Mouse (Mus musculus) frontal cortex, postnatal 36 days (tissue): Measurements from ENCODE around the gene Slc22a21.
"Not testable (repeated sequence)": the region's sequence is repeated elsewhere in the genome, so short reads cannot be mapped to it uniquely, and the experiment has no call there.

Experiments
- DNase-seq, 2 experiments: peaks; one replicate each; pipeline ENCODE4 v3.0.0; 2022; ENCODE audit warnings: low spot score in 2 of 2

The Slc22a21 gene

GRCm38 (mm10) chr11:53979788-53980621 is at the start of gene Slc22a21:
TSS of gene Slc22a21 (minus strand) at chr11:53980332.
- peak; percentile 19 to 28 for DNase-seq

- no peak for DNase-seq
These were observed 48.9 kb upstream of the Slc22a21 start for GRCm38 (mm10) chr11:54028997-54029396.

GRCm38 (mm10) chr11:54028044-54028951 is 48.2 kb upstream of the Slc22a21 start, which contains the start of gene Slc22a4:
TSS of gene Slc22a4 (minus strand) at chr11:54028090.
- peak; percentile 74 to 76 for DNase-seq

- no peak for DNase-seq
These were observed 47.3 kb upstream of the Slc22a21 start for GRCm38 (mm10) chr11:54027131-54028043.

GRCm38 (mm10) chr11:54026491-54027041 is 46.4 kb upstream of the Slc22a21 start:
- DNase-seq, result no peak

- no peak for DNase-seq
These were observed 41.4 kb upstream of the Slc22a21 start for GRCm38 (mm10) chr11:54021396-54022093.

GRCm38 (mm10) chr11:54018893-54019732 is 39.0 kb upstream of the Slc22a21 start:
- DNase-seq, result no peak

- DNase-seq, result no peak
These were observed 37.5 kb upstream of the Slc22a21 start for GRCm38 (mm10) chr11:54017596-54017995.

GRCm38 (mm10) chr11:54016051-54016450 is 35.9 kb upstream of the Slc22a21 start:
- no peak for DNase-seq

GRCm38 (mm10) chr11:54012961-54013360 is 32.8 kb upstream of the Slc22a21 start:
- DNase-seq, result no peak

GRCm38 (mm10) chr11:54011255-54011654 is 31.1 kb upstream of the Slc22a21 start:
- DNase-seq, result no peak

- no peak for DNase-seq
These were observed 28.3 kb upstream of the Slc22a21 start for GRCm38 (mm10) chr11:54008416-54008920.

- no peak for DNase-seq
These were observed 27.6 kb upstream of the Slc22a21 start for GRCm38 (mm10) chr11:54007717-54008116.

GRCm38 (mm10) chr11:54006901-54007300 is 26.8 kb upstream of the Slc22a21 start:
- DNase-seq, result no peak

GRCm38 (mm10) chr11:54006362-54006761 is 26.2 kb upstream of the Slc22a21 start:
- not testable (repeated sequence) for DNase-seq

- no peak for DNase-seq
These were observed 24.6 kb upstream of the Slc22a21 start for GRCm38 (mm10) chr11:54004734-54005133.

GRCm38 (mm10) chr11:54004221-54004620 is 24.1 kb upstream of the Slc22a21 start:
- no peak for DNase-seq

- DNase-seq, result peak; percentile 40 to 53
These were observed 22.9 kb upstream of the Slc22a21 start for GRCm38 (mm10) chr11:54002761-54003717.
